Mouse (Mus musculus) stomach, postnatal 0 days (tissue): Measurements from ENCODE around the gene Apol8.

Source experiments
- CTCF ChIP-seq: IDR thresholded peaks from 2 replicates; pipeline ENCODE4 v1.5.1; 2016; ENCODE audit warnings: antibody characterized with exemption, low read depth, mild to moderate bottlenecking, moderate library complexity
- EP300 ChIP-seq: optimal IDR thresholded peaks from 2 replicates; pipeline ENCODE3; 2016; ENCODE audit warnings: antibody characterized with exemption

- TF ChIP-seq EP300 (no peak), CTCF (no peak)
Observed at GRCm38 (mm10) chr15:77784039-77784824, 27.4 kb upstream of the Apol8 start.
